Mouse (Mus musculus): ENCODE results near the gene Pbx4. TPM values are rescaled to one million over a fixed set of nuclear protein-coding genes. Genes with fewer than 3 reads are reported as not detected.

Gene Pbx4
- polyA plus RNA-seq, 1 experiment from 2014 or later, result 9.0 TPM

- no peak for DNase-seq (ENCODE audit: low spot score)
- Histone ChIP-seq H3K9ac (ENCODE audit: low read depth, low read length) (no peak overlapping the region), H3K27me3 (replicated peaks; ENCODE audit: control insufficient read depth, insufficient read depth, low read length) (no peaks in the 10 kb centered on the region), H3K4me3 (ENCODE audit: low read depth, low read length) (no peak overlapping the region), H3K4me2 (ENCODE audit: low read depth, low read length) (no peak overlapping the region), H3K4me1 (ENCODE audit: control insufficient read depth, insufficient read depth, low read length) (peaks cover 15% of the 10 kb centered on the region), H3K36me3 (ENCODE audit: control insufficient read depth, insufficient read depth, low read length) (peaks cover 68% of the 10 kb centered on the region), H3K27ac (replicated peaks; ENCODE audit: low read depth, low read length) (no peak overlapping the region), H3K9me3 (ENCODE audit: control insufficient read depth, low read length) (no peaks in the 10 kb centered on the region)
- no peak for ATAC-seq (ENCODE audit: low read depth)
- 93% methylated on average over 6 of the region's 6 CpGs for WGBS
These were observed 37.4 kb upstream of the Pbx4 start for GRCm38 (mm10) chr8:69794901-69795300.

GRCm38 (mm10) chr8:69796721-69797345 lies 35.5 kb upstream of the Pbx4 start:
- 94% methylated on average over 16 of the region's 16 CpGs for WGBS

GRCm38 (mm10) chr8:69797661-69798060 lies 34.6 kb upstream of the Pbx4 start:
- no peaks in the 10 kb centered on the region for H3K9me3 ChIP-seq (ENCODE audit: control insufficient read depth, low read length)
- DNase-seq (ENCODE audit: low spot score), result no peak
- H3K27me3 ChIP-seq (replicated peaks; ENCODE audit: control insufficient read depth, insufficient read depth, low read length), result no peaks in the 10 kb centered on the region
- no peak overlapping the region for H3K27ac ChIP-seq (replicated peaks; ENCODE audit: low read depth, low read length)
- ATAC-seq (ENCODE audit: low read depth), result no peak
- WGBS, result 95% methylated on average over 10 of the region's 10 CpGs
- H3K36me3 ChIP-seq (ENCODE audit: control insufficient read depth, insufficient read depth, low read length), result peaks cover 96% of the 10 kb centered on the region
- peaks cover 3% of the 10 kb centered on the region; the same call in 1 of the 2 replicates for H3K4me1 ChIP-seq (ENCODE audit: control insufficient read depth, insufficient read depth, low read length)
- no peak overlapping the region for H3K4me3 ChIP-seq (ENCODE audit: low read depth, low read length)
- H3K4me2 ChIP-seq (ENCODE audit: low read depth, low read length), result no peak overlapping the region
- H3K9ac ChIP-seq (ENCODE audit: low read depth, low read length), result no peak overlapping the region

More at GRCm38 (mm10) chr8:69796721-69797345, 35.5 kb upstream of the Pbx4 start:
- no peak overlapping the region for H3K9ac ChIP-seq (ENCODE audit: low read depth, low read length)
- ATAC-seq (ENCODE audit: low read depth), result no peak
- no peaks in the 10 kb centered on the region for H3K9me3 ChIP-seq (ENCODE audit: control insufficient read depth, low read length)
- no peak overlapping the region for H3K4me2 ChIP-seq (ENCODE audit: low read depth, low read length)
- H3K27ac ChIP-seq (replicated peaks; ENCODE audit: low read depth, low read length), result no peak overlapping the region
- no peak for DNase-seq (ENCODE audit: low spot score)
- H3K27me3 ChIP-seq (replicated peaks; ENCODE audit: control insufficient read depth, insufficient read depth, low read length), result no peaks in the 10 kb centered on the region
- H3K4me1 ChIP-seq (ENCODE audit: control insufficient read depth, insufficient read depth, low read length), result peaks cover 10% of the 10 kb centered on the region
- peaks cover 88% of the 10 kb centered on the region for H3K36me3 ChIP-seq (ENCODE audit: control insufficient read depth, insufficient read depth, low read length)
- no peak overlapping the region for H3K4me3 ChIP-seq (ENCODE audit: low read depth, low read length)

GRCm38 (mm10) chr8:69799261-69799660 lies 33.0 kb upstream of the Pbx4 start:
- Histone ChIP-seq H3K4me2 (ENCODE audit: low read depth, low read length) (no peak overlapping the region), H3K27me3 (replicated peaks; ENCODE audit: control insufficient read depth, insufficient read depth, low read length) (no peaks in the 10 kb centered on the region), H3K4me1 (ENCODE audit: control insufficient read depth, insufficient read depth, low read length) (no peaks in the 10 kb centered on the region), H3K9ac (ENCODE audit: low read depth, low read length) (no peak overlapping the region), H3K36me3 (ENCODE audit: control insufficient read depth, insufficient read depth, low read length) (peaks cover 100% of the 10 kb centered on the region), H3K4me3 (ENCODE audit: low read depth, low read length) (no peak overlapping the region), H3K9me3 (ENCODE audit: control insufficient read depth, low read length) (no peaks in the 10 kb centered on the region), H3K27ac (replicated peaks; ENCODE audit: low read depth, low read length) (no peak overlapping the region)
- no peak for ATAC-seq (ENCODE audit: low read depth)
- 90% methylated on average over 8 of the region's 8 CpGs for WGBS
- DNase-seq (ENCODE audit: low spot score), result no peak

- H3K9ac ChIP-seq (ENCODE audit: low read depth, low read length), result no peak overlapping the region
- no peak overlapping the region for H3K27ac ChIP-seq (replicated peaks; ENCODE audit: low read depth, low read length)
- no peak for DNase-seq (ENCODE audit: low spot score)
- H3K36me3 ChIP-seq (ENCODE audit: control insufficient read depth, insufficient read depth, low read length), result peaks cover 100% of the 10 kb centered on the region
- 86% methylated on average over 5 of the region's 5 CpGs for WGBS
- no peaks in the 10 kb centered on the region for H3K9me3 ChIP-seq (ENCODE audit: control insufficient read depth, low read length)
- no peak for ATAC-seq (ENCODE audit: low read depth)
- no peak overlapping the region for H3K4me2 ChIP-seq (ENCODE audit: low read depth, low read length)
- H3K27me3 ChIP-seq (replicated peaks; ENCODE audit: control insufficient read depth, insufficient read depth, low read length), result no peaks in the 10 kb centered on the region
- no peaks in the 10 kb centered on the region for H3K4me1 ChIP-seq (ENCODE audit: control insufficient read depth, insufficient read depth, low read length)
- H3K4me3 ChIP-seq (ENCODE audit: low read depth, low read length), result no peak overlapping the region
These were observed 32.3 kb upstream of the Pbx4 start for GRCm38 (mm10) chr8:69799946-69800345.

- DNase-seq (ENCODE audit: low spot score) (no peak), ATAC-seq (ENCODE audit: low read depth) (no peak)
- no peak overlapping the region for H3K4me2 ChIP-seq (ENCODE audit: low read depth, low read length)
- H3K4me3 ChIP-seq (ENCODE audit: low read depth, low read length), result no peak overlapping the region
- peaks cover 100% of the 10 kb centered on the region for H3K36me3 ChIP-seq (ENCODE audit: control insufficient read depth, insufficient read depth, low read length)
- H3K4me1 ChIP-seq (ENCODE audit: control insufficient read depth, insufficient read depth, low read length), result no peaks in the 10 kb centered on the region
- H3K27ac ChIP-seq (replicated peaks; ENCODE audit: low read depth, low read length), result no peak overlapping the region
- 84% methylated on average over 4 of the region's 4 CpGs for WGBS
- H3K9ac ChIP-seq (ENCODE audit: low read depth, low read length), result no peak overlapping the region
- H3K9me3 ChIP-seq (ENCODE audit: control insufficient read depth, low read length), result no peaks in the 10 kb centered on the region
- no peaks in the 10 kb centered on the region for H3K27me3 ChIP-seq (replicated peaks; ENCODE audit: control insufficient read depth, insufficient read depth, low read length)
These were observed 30.5 kb upstream of the Pbx4 start for GRCm38 (mm10) chr8:69801796-69802195.

- Histone ChIP-seq H3K36me3 (ENCODE audit: control insufficient read depth, insufficient read depth, low read length) (peaks cover 100% of the 10 kb centered on the region), H3K27ac (replicated peaks; ENCODE audit: low read depth, low read length) (no peak overlapping the region), H3K9ac (ENCODE audit: low read depth, low read length) (no peak overlapping the region), H3K4me2 (ENCODE audit: low read depth, low read length) (no peak overlapping the region), H3K9me3 (ENCODE audit: control insufficient read depth, low read length) (no peaks in the 10 kb centered on the region), H3K4me3 (ENCODE audit: low read depth, low read length) (no peak overlapping the region), H3K4me1 (ENCODE audit: control insufficient read depth, insufficient read depth, low read length) (no peaks in the 10 kb centered on the region), H3K27me3 (replicated peaks; ENCODE audit: control insufficient read depth, insufficient read depth, low read length) (no peaks in the 10 kb centered on the region)
- DNase-seq (ENCODE audit: low spot score) (no peak), ATAC-seq (ENCODE audit: low read depth) (no peak)
These were observed 30.1 kb upstream of the Pbx4 start for GRCm38 (mm10) chr8:69802216-69802615.

GRCm38 (mm10) chr8:69803366-69803765 lies 28.9 kb upstream of the Pbx4 start:
- Histone ChIP-seq H3K4me2 (ENCODE audit: low read depth, low read length) (no peak overlapping the region), H3K9me3 (ENCODE audit: control insufficient read depth, low read length) (no peaks in the 10 kb centered on the region), H3K27ac (replicated peaks; ENCODE audit: low read depth, low read length) (no peak overlapping the region), H3K36me3 (ENCODE audit: control insufficient read depth, insufficient read depth, low read length) (peaks cover 96% of the 10 kb centered on the region), H3K4me3 (ENCODE audit: low read depth, low read length) (no peak overlapping the region), H3K4me1 (ENCODE audit: control insufficient read depth, insufficient read depth, low read length) (no peaks in the 10 kb centered on the region), H3K9ac (ENCODE audit: low read depth, low read length) (no peak overlapping the region), H3K27me3 (replicated peaks; ENCODE audit: control insufficient read depth, insufficient read depth, low read length) (no peaks in the 10 kb centered on the region)
- ATAC-seq (ENCODE audit: low read depth) (no peak), DNase-seq (ENCODE audit: low spot score) (no peak)
- WGBS, result 96% methylated on average over 7 of the region's 7 CpGs

GRCm38 (mm10) chr8:69804537-69804936 lies 27.8 kb upstream of the Pbx4 start:
- Histone ChIP-seq H3K27me3 (replicated peaks; ENCODE audit: control insufficient read depth, insufficient read depth, low read length) (no peaks in the 10 kb centered on the region), H3K9me3 (ENCODE audit: control insufficient read depth, low read length) (no peaks in the 10 kb centered on the region), H3K4me1 (ENCODE audit: control insufficient read depth, insufficient read depth, low read length) (no peaks in the 10 kb centered on the region), H3K4me2 (ENCODE audit: low read depth, low read length) (no peak overlapping the region), H3K4me3 (ENCODE audit: low read depth, low read length) (no peak overlapping the region), H3K27ac (replicated peaks; ENCODE audit: low read depth, low read length) (no peak overlapping the region), H3K9ac (ENCODE audit: low read depth, low read length) (no peak overlapping the region), H3K36me3 (ENCODE audit: control insufficient read depth, insufficient read depth, low read length) (peaks cover 84% of the 10 kb centered on the region)
- DNase-seq (ENCODE audit: low spot score), result no peak
- 91% methylated on average over 6 of the region's 6 CpGs for WGBS
- ATAC-seq (ENCODE audit: low read depth), result no peak

Measured in embryonic facial prominence, embryonic 14.5 days (tissue).